Mouse (Mus musculus) neural tube, embryonic 14.5 days (tissue): ENCODE measurements around the gene Cdhr4. TPM values are rescaled to one million over a fixed set of nuclear protein-coding genes. Genes with fewer than 3 reads are reported as not detected.

Experiments
- ATAC-seq: fragments of 200-750 bp; cut with Nextera tagmentation; 2 replicates; pipeline ENCODE4 v1.8.0; 2017; ENCODE audit warnings: low read depth, mild to moderate bottlenecking, moderate TSS enrichment, moderate library complexity
- H3K27ac ChIP-seq: fragments of 300-500 bp; sonication (generic); 2 replicates; pipeline ENCODE4 v1.5.1; 2014; ENCODE audit warnings: low read depth, mild to moderate bottlenecking, control low read depth, low read length, moderate library complexity, mixed read lengths
- H3K27me3 ChIP-seq: fragments of 300-500 bp; sonication (generic); 2 replicates; pipeline ENCODE4 v1.6.1; 2014; ENCODE audit warnings: low read length; ENCODE audit not compliant: control insufficient read depth, insufficient read depth
- H3K36me3 ChIP-seq: fragments of 300-500 bp; sonication (generic); 2 replicates; pipeline ENCODE4 v1.6.1; 2014; ENCODE audit warnings: low read length, mixed read lengths; ENCODE audit not compliant: control insufficient read depth, insufficient read depth
- H3K4me1 ChIP-seq: fragments of 300-500 bp; sonication (generic); 2 replicates; pipeline ENCODE4 v1.6.1; 2014; ENCODE audit warnings: low read length; ENCODE audit not compliant: control insufficient read depth, insufficient read depth
- H3K4me2 ChIP-seq: fragments of 300-500 bp; sonication (generic); 2 replicates; pipeline ENCODE4 v1.6.1; 2014; ENCODE audit warnings: mild to moderate bottlenecking, low read depth, low read length, control low read depth
- H3K4me3 ChIP-seq: fragments of 300-500 bp; sonication (generic); 2 replicates; pipeline ENCODE4 v1.5.1; 2014; ENCODE audit warnings: low read depth, low read length, control low read depth, mixed read lengths
- H3K9ac ChIP-seq: fragments of 300-500 bp; sonication (generic); replicated peaks from 2 replicates; pipeline ENCODE4 v1.6.1; 2014; ENCODE audit warnings: low read depth, mild to moderate bottlenecking, control low read depth, low read length, mixed read lengths
- H3K9me3 ChIP-seq: fragments of 300-500 bp; sonication (generic); 2 replicates; pipeline ENCODE4 v1.6.1; 2016; ENCODE audit warnings: low read length; ENCODE audit not compliant: control insufficient read depth
- WGBS: fragments of 180-500 bp; shearing (Covaris S2); extraction: QIAGEN DNeasy Blood & Tissue Kit; methylation state at CpG from one replicate; pipeline ENCODE4 v1.1.7; 2014; 5-methylcytosine and 5-hydroxymethylcytosine counted together
- polyA plus RNA-seq: library from polyadenylated mRNA; unstranded; fragments of >200 nt; fragmentation: Nextera tagmentation; extraction: Ambion mirVana; gene quantifications from 2 replicates; pipeline ENCODE4 v1.2.1, GENCODE M21; 2014

The Cdhr4 gene
- polyA plus RNA-seq, 1 experiment from 2014 or later = 1.2 TPM

DNA sequence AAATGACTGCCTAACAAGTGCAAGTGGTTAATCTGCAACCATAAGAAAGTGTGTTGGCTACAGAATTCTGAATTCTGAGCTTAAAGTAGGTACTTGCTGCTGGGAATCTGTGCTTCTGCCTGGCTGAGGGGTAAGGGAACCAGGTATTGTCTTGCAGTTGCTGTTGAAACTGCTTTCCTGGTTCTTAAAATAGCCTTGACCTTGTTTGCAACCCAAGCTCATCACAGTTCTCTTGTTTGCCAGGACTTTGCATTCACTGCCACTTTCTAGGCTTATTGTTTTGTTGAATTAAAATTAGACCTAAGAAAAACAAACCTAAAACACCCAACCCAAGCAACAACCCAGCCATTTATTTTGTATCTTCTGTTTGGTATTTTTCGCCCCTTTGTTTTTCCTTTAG is 28.4 kb downstream of the Cdhr4 start:
- no peak overlapping the region for H3K4me2 ChIP-seq
- no peak overlapping the region for H3K4me3 ChIP-seq
- peaks cover 8% of the 10 kb centered on the region; the same call in 1 of the 2 replicates for H3K36me3 ChIP-seq
- WGBS = 94% methylated on average over 1 of the region's 1 CpGs
- no peak for ATAC-seq
- no peak overlapping the region for H3K9ac ChIP-seq
- H3K4me1 ChIP-seq = no peaks in the 10 kb centered on the region
- no peaks in the 10 kb centered on the region for H3K27me3 ChIP-seq
- no peaks in the 10 kb centered on the region for H3K9me3 ChIP-seq
- H3K27ac ChIP-seq = no peak overlapping the region

DNA sequence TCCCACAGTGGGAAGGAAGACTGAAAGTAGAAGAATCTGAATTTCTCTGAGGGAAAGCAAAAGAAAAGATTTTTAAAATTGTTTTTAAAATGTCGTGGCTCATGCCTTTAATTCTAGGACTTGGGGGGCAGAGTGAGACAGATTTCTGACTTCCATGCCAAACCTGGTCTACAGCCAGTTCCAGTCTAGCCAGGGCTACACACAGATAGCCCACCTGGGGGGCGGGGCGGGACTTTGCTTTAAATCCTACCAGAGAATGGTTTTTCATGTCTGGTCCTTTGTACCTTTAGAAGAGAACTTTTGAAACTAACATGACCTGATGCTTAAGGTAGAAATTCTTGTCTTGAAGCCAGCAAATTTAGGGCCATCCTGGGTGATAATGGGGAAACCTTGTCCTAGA is 30.9 kb downstream of the Cdhr4 start:
- Histone ChIP-seq H3K9ac (no peak overlapping the region), H3K27ac (no peak overlapping the region), H3K36me3 (peaks cover 14% of the 10 kb centered on the region), H3K4me2 (no peak overlapping the region), H3K4me3 (no peak overlapping the region), H3K9me3 (no peaks in the 10 kb centered on the region), H3K27me3 (no peaks in the 10 kb centered on the region), H3K4me1 (no peaks in the 10 kb centered on the region)
- 87% methylated on average over 3 of the region's 3 CpGs for WGBS
- ATAC-seq = no peak

DNA sequence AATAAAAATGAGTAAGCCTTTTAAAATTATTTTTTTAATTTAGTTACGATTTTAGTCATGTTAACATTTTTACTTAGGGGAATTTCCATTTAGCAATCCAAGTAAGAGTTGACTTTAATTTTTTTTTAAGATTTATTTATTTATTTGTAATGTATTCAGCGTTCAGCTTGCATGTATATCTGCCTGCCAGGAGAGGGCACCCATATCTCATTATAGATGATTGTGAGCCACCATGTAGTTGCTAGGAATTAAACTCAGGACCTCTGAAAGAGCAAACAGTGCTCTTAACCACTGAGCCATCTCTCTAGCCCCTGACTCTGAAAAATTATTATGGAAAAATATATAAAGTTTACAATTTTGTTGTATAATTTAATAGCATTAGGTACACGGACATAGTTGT is 34.3 kb downstream of the Cdhr4 start:
- ATAC-seq = no peak
- Histone ChIP-seq H3K4me1 (no peaks in the 10 kb centered on the region), H3K36me3 (peaks cover 14% of the 10 kb centered on the region), H3K4me3 (no peak overlapping the region), H3K4me2 (no peak overlapping the region), H3K27me3 (no peaks in the 10 kb centered on the region), H3K27ac (no peak overlapping the region), H3K9me3 (no peaks in the 10 kb centered on the region), H3K9ac (no peak overlapping the region)
- WGBS = 92% methylated on average over 3 of the region's 3 CpGs

DNA sequence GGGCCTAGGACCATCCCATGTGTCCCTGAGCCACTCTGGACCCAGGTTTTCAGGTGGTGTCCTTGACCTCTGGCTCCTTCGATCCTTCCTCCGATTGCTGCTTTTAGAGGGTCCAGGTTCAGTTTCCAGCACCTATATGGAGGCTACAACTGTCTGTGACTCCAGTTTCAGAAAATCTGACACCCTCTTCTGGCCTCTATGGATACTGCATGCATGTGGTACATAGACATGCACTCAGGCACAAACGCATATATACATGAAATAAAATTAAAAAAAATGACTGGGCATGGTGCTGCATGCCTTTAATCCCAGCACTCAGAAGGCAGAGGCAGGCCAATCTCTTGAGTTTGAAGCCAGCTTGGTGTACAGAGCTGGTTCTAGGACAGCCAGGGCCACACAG is 35.6 kb downstream of the Cdhr4 start:
- Histone ChIP-seq H3K36me3 (peaks cover 19% of the 10 kb centered on the region), H3K27ac (no peak overlapping the region), H3K4me1 (no peaks in the 10 kb centered on the region), H3K4me3 (no peak overlapping the region), H3K4me2 (no peak overlapping the region), H3K9ac (no peak overlapping the region), H3K27me3 (no peaks in the 10 kb centered on the region), H3K9me3 (no peaks in the 10 kb centered on the region)
- no peak for ATAC-seq
- WGBS = 98% methylated on average over 3 of the region's 3 CpGs

DNA sequence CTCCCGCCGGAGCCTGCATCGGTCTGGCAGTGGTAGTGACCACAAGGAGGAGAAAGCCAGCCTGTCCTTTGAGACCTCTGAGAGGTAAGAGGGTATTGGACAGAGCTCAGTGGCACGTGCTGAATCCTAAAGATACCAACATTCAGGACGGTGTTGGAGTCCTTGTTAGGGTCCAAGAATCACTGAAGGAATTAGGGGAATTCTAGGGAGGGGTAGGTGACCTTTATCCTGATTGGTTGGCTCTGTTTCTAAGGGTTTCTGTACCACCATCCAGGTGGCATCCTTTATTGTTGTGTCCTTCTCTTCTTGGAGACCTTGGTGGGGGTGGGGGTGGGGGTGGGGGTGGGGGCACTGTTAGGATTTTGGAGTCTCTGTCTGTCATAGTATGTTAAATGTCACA is 39.8 kb downstream of the Cdhr4 start:
- ATAC-seq = no peak
- Histone ChIP-seq H3K4me1 (no peaks in the 10 kb centered on the region), H3K9ac (no peak overlapping the region), H3K4me2 (no peak overlapping the region), H3K4me3 (no peak overlapping the region), H3K27me3 (no peaks in the 10 kb centered on the region), H3K9me3 (no peaks in the 10 kb centered on the region), H3K27ac (no peak overlapping the region), H3K36me3 (peaks cover 19% of the 10 kb centered on the region)
- 96% methylated on average over 5 of the region's 5 CpGs for WGBS

DNA sequence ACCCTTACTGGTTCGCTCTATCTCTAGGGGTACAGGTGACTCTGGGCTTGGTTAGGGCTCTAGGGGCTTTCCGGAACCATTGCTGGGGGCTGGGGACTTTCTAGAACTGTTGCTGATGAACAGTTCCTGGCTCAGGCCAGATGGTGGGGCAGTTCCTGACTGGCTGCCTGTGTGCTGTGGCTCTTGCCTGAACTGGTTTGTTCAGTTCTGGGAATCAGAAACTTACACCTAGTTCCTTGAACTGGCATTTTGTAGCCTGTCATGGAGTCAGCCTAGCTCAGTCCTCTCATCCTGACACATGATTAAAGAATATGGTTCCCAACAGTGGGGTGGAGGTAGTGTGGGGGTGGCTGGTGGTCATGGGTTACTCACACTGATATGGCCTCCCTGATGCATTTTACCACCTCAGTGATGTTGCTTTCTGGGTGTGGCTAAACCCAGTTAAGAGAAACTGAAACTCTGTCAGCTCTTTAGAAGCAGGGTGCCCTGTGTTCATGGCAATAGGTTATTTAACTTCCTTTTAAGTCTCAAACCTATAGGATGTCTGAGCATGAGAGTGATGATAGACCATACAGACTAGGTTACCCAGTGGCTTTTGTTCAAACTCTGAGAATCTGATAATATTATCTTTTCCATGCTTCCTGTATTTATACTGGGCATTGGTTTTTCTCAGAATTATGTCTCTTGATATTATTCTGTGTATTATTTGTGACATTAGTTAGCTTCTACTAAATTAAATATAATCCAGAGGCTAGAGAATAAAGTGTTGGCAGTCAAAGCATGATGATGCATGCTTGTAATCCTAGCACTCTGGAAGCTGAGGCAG is 43.2 kb downstream of the Cdhr4 start:
- Histone ChIP-seq H3K27me3 (no peaks in the 10 kb centered on the region), H3K4me1 (no peaks in the 10 kb centered on the region), H3K27ac (no peak overlapping the region), H3K4me2 (no peak overlapping the region), H3K36me3 (peaks cover 27% of the 10 kb centered on the region), H3K9me3 (no peaks in the 10 kb centered on the region), H3K9ac (no peak overlapping the region), H3K4me3 (no peak overlapping the region)
- no peak for ATAC-seq
- 100% methylated on average over 2 of the region's 2 CpGs for WGBS

DNA sequence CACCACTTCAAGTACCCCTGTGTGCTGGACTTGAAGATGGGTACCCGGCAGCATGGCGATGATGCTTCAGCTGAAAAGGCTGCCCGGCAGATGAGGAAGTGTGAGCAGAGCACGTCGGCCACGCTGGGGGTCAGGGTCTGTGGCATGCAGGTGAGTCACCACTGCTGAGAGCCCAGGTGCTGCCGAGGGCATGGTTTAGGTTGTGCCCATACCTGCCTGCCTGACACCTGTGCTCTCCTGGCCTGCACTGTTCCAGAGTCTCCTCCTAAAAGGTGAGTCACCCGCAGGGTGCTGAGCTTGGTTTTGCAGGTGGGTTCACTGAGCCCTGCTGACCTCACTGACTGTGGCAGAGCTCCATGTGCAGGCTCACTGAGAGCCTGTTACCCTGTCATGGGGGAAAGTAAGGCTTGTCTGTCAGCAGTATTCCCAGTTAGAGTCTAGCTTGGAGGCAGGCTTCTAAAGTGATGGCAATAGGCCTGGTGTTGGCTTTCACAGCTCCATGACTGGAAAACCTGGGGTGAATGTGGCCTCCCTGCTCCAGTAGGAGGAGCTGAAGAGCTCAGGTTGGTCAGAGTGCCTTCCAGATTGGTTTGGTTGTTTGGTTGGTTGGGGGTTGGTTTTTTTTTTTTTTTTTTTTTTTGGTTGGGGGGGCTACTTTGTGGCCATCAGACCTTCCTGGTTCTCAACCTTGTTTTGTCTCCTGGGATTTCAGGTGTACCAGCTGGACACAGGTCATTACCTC is 52.6 kb downstream of the Cdhr4 start:
- peaks cover 44% of the 10 kb centered on the region for H3K36me3 ChIP-seq
- ATAC-seq = no peak
- peaks cover 8% of the 10 kb centered on the region for H3K4me1 ChIP-seq
- no peaks in the 10 kb centered on the region for H3K9me3 ChIP-seq
- no peak overlapping the region for H3K4me3 ChIP-seq
- WGBS = 94% methylated on average over 8 of the region's 8 CpGs
- no peak overlapping the region for H3K27ac ChIP-seq
- H3K27me3 ChIP-seq = no peaks in the 10 kb centered on the region
- H3K4me2 ChIP-seq = no peak overlapping the region
- H3K9ac ChIP-seq = no peak overlapping the region

DNA sequence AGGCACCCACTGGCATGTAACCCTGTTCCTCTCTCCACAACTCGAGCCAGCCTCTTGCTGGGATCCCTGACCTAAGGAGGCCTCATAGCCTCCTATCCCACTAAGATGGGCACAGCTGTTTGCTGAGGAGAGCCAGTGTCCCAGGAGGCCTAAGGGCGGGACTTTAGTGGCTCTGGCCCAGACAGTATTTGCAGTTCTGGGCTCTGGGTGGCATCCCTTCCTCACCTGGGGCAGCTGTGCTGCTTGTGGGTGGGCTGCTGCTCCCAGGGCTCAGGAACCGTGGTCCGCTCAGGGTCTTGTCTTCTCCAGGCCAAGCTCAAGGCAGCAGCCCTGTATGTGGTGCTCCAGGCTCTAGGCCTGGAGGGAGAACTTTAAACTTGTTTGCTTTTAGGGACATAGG is 54.3 kb downstream of the Cdhr4 start:
- no peak overlapping the region for H3K27ac ChIP-seq
- no peak overlapping the region for H3K9ac ChIP-seq
- H3K4me3 ChIP-seq = no peak overlapping the region
- WGBS = 91% methylated on average over 4 of the region's 4 CpGs
- H3K9me3 ChIP-seq = no peaks in the 10 kb centered on the region
- H3K36me3 ChIP-seq = peaks cover 36% of the 10 kb centered on the region; the same call in 1 of the 2 replicates
- H3K4me2 ChIP-seq = no peak overlapping the region
- H3K4me1 ChIP-seq = peaks cover 11% of the 10 kb centered on the region
- H3K27me3 ChIP-seq = no peaks in the 10 kb centered on the region
- ATAC-seq = no peak
